Mouse (Mus musculus): ENCODE results near the gene 9530068E07Rik.
A peak's percentile ranks its signal among the peaks of the same experiment; 100 is the strongest.

DNA sequence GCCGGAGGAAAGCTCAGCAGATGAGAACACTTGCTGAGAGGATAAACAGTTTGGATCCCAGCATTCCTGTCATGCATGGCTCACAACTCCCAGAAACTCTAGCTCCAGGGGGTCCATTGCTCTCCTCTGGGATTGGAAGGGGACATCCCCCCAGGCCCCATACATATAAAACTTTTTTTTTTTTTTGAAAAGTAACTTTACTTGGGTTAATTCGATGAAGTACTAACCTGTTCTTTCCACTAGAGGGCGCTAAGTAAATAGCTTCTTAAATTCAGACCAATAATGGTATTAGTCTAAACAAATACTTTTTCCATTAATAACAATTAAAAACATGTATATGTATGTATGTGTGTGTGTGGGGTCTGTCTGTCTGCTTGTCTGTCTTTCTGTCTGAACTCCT is 11.6 kb upstream of the 9530068E07Rik start:
- peak; percentile 1; the same call in 1 of the 2 replicates for TF ChIP-seq CTCF (IDR thresholded peaks at IDR 0.05; ENCODE audit: borderline replicate concordance, insufficient read depth, low read depth, low read length)
- no peak for TF ChIP-seq POLR2A (IDR thresholded peaks at IDR 0.05; ENCODE audit: borderline replicate concordance, insufficient read depth, low read length)

All from cerebellum, adult 2 months (tissue).